Mouse (Mus musculus) heart, embryonic 10.5 days (tissue): ENCODE measurements around the gene Ipp. TPM values are rescaled to one million over a fixed set of nuclear protein-coding genes. Genes with fewer than 3 reads are reported as not detected.

Experiments
- DNase-seq: peaks from one replicate; pipeline ENCODE4 v3.0.0-alpha.2; 2017; ENCODE audit warnings: low spot score
- H3K27ac ChIP-seq: fragments of 300-500 bp; sonication (generic); 2 replicates; pipeline ENCODE4 v1.5.1; 2016; ENCODE audit warnings: mild to moderate bottlenecking
- H3K27me3 ChIP-seq: fragments of 300-500 bp; sonication (generic); 2 replicates; pipeline ENCODE4 v1.6.1; 2016; ENCODE audit warnings: mild to moderate bottlenecking; ENCODE audit not compliant: poor library complexity, insufficient read depth, severe bottlenecking
- H3K36me3 ChIP-seq: fragments of 300-500 bp; sonication (generic); 2 replicates; pipeline ENCODE4 v1.6.1; 2016; ENCODE audit warnings: mild to moderate bottlenecking, moderate library complexity
- H3K4me1 ChIP-seq: fragments of 300-500 bp; sonication (generic); 2 replicates; pipeline ENCODE4 v1.6.1; 2016; ENCODE audit warnings: mild to moderate bottlenecking
- H3K4me3 ChIP-seq: fragments of 300-500 bp; sonication (generic); 2 replicates; pipeline ENCODE4 v1.5.1; 2016; ENCODE audit warnings: mild to moderate bottlenecking, moderate library complexity
- H3K9me3 ChIP-seq: fragments of 300-500 bp; sonication (generic); 2 replicates; pipeline ENCODE4 v1.6.1; 2016; ENCODE audit warnings: mild to moderate bottlenecking, moderate library complexity
- WGBS: fragments of 180-500 bp; shearing (Covaris S2); methylation state at CpG from one replicate; pipeline ENCODE4 v1.1.7; 2016; 5-methylcytosine and 5-hydroxymethylcytosine counted together
- polyA plus RNA-seq: library from polyadenylated mRNA; unstranded; fragments of >200 nt; fragmentation: Nextera tagmentation; extraction: Ambion mirVana; gene quantifications from 2 replicates; pipeline ENCODE4 v1.2.1, GENCODE M21; 2016

Ipp gene
- polyA plus RNA-seq, 1 experiment from 2014 or later, result 13.8 TPM

DNA sequence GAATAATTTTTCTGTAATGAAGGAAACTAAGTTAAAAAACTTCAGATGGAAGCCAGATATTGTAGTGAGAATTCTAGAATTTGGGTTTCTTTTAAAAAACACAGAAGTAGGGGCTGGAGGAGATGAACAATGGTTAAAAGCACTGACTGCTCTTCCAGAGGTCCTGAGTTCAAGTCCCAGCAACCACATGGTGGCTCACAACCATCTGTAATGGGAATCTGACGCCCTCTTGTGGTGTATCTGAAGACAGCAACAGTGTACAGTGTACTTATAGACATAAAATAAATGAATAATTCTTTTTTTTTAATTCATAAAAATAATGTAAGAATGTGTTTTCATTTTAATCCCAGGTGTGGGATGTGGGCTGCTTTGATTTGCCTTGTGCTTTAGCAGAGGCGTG lies 23.8 kb downstream of the Ipp start:
- DNase-seq, result no peak
- Histone ChIP-seq H3K36me3 (peaks cover 23% of the 10 kb centered on the region), H3K4me3 (no peak overlapping the region), H3K4me1 (no peaks in the 10 kb centered on the region), H3K27ac (no peak overlapping the region), H3K27me3 (no peaks in the 10 kb centered on the region), H3K9me3 (no peaks in the 10 kb centered on the region)
- WGBS, result 64% methylated on average over 2 of the region's 2 CpGs

DNA sequence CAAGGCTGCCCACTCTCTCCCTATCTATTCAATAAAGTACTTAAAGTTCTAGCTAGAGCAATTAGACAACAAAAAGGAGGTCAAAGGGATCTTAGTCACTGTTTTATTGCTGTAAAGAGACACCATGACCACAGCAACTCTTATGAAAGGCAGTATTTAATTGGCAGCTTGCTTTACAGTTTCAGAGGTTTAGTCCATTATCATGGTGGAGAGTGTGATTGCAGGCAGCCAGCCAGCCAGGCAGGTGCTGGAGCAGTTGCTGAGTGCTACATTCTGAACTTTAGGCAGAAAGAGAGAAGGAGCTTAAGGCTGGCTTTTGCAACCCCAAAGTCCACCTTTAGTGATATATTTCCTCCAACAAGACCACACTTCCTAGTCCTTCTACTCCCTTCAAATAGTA lies 29.0 kb downstream of the Ipp start:
- H3K4me3 ChIP-seq, result no peak overlapping the region
- no peaks in the 10 kb centered on the region for H3K4me1 ChIP-seq
- no peak overlapping the region for H3K27ac ChIP-seq
- H3K36me3 ChIP-seq, result peaks cover 17% of the 10 kb centered on the region
- H3K9me3 ChIP-seq, result no peaks in the 10 kb centered on the region
- no peak for DNase-seq
- no peaks in the 10 kb centered on the region for H3K27me3 ChIP-seq

DNA sequence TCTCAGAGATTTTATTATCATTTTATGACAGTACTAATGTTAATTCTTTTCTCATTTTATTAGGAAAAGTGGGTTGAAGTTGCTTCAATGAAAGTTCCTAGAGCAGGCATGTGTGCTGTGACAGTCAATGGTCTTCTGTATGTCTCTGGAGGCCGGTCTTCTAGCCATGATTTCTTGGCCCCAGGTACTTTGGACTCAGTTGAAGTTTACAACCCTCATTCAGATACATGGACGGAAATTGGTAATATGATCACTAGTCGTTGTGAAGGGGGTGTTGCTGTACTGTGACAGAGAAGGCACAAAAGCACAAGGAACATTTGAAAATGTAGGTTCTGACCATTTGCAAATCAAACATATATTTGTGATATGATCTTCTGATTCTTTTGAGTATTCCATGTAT lies 30.4 kb downstream of the Ipp start:
- Histone ChIP-seq H3K4me3 (no peak overlapping the region), H3K36me3 (peaks cover 16% of the 10 kb centered on the region), H3K27ac (no peak overlapping the region), H3K9me3 (no peaks in the 10 kb centered on the region), H3K27me3 (no peaks in the 10 kb centered on the region), H3K4me1 (no peaks in the 10 kb centered on the region)
- WGBS, result 87% methylated on average over 3 of the region's 3 CpGs
- no peak for DNase-seq

DNA sequence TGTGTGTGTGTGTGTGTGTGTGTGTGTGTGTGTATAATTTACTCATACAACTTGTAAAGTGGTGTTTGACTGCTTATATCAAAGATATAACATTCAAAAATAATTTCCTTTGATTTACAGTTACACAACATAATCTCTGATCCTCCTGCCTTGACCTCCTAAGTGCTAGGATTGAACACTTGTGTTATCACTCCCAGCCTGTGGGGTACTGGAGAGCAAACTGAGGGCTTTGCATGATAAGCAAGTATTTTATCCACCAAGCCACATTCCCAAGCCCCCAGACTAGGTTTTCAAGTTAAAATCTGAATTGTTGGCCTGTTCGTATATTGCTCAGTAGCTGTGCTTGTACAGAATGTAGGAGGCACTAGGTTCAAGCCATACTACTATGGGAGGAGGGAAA lies 43.1 kb downstream of the Ipp start:
- Histone ChIP-seq H3K4me3 (no peak overlapping the region), H3K27me3 (no peaks in the 10 kb centered on the region), H3K27ac (no peak overlapping the region), H3K9me3 (no peaks in the 10 kb centered on the region), H3K4me1 (no peaks in the 10 kb centered on the region), H3K36me3 (peaks cover 18% of the 10 kb centered on the region)
- no peak for DNase-seq
- WGBS, result 42% methylated on average over 1 of the region's 1 CpGs

DNA sequence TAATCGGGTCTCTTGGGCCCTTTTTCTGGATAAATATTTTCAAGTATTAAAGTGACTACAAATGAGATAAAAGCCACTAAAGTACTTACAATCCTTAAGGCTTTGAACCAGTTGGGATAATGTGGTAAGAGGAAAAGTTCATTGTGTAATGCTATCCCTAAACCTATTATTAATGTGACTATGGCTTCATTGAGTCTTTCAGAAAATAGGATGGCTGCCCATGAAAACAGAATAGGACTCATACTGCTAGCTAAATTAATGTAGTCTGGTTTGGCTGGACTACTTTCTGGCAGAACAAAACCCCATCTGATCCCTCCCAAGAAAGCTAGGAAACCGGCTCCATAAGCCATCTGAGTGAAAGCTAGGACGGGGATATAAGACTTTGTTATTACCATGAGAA lies 45.7 kb downstream of the Ipp start:
- Histone ChIP-seq H3K36me3 (peaks cover 18% of the 10 kb centered on the region), H3K9me3 (no peaks in the 10 kb centered on the region), H3K27ac (no peak overlapping the region), H3K4me3 (no peak overlapping the region), H3K27me3 (no peaks in the 10 kb centered on the region), H3K4me1 (no peaks in the 10 kb centered on the region)
- DNase-seq, result no peak
- 90% methylated on average over 3 of the region's 3 CpGs for WGBS

- peaks cover 19% of the 10 kb centered on the region for H3K36me3 ChIP-seq
- no peaks in the 10 kb centered on the region for H3K9me3 ChIP-seq
- 4% methylated on average over 23 of the region's 23 CpGs for WGBS
These were observed 48.3 kb downstream of the Ipp start, which contains the start of gene Tmem69 for GRCm38 (mm10) chr4:116555413-116556300. Gene Tmem69 (minus strand): TSS chr4:116555936.

DNA sequence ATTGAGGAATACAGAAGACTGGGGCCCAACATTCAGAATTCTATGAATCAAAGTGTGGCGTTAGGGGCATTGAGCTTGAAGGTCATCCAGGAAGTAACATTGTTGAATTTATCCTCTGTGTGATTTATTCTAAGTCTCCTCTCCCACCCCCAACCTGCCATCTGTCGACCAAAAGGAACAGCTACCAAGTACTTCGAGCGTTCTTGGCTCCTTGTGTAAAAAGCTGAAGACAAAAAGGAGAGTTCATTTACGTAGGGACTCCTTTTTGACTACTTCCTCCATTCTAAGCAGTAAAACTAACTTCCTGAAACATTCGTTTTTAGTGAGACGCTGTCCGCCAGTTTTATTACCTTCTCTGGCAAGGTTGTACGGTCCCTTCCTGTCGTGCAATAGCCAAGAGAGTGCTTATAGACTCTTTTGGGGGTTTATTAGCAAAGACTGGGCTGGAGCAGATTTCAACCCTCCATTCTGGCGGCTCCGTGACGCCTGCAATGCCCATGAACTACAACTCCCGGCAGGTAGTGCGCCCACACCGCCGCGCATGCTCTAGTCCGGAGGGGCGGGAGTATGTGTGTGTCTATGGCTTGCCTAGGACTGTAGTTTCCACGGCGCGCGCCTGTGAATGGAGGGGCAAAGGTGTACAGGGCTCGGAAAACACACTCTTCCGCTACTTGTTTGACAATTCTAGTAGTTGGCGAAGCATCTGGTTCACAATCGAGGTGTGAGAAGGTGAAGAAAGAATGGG lies 49.4 kb downstream of the Ipp start:
- Histone ChIP-seq H3K36me3 (peaks cover 25% of the 10 kb centered on the region), H3K4me1 (peaks cover 9% of the 10 kb centered on the region; the same call in 1 of the 2 replicates), H3K27me3 (no peaks in the 10 kb centered on the region), H3K4me3 (peak overlapping the region; percentile 87), H3K27ac (peak overlapping the region; percentile 95), H3K9me3 (no peaks in the 10 kb centered on the region)
- peak; percentile 97 for DNase-seq
- WGBS, result under 1% methylated on average over 28 of the region's 28 CpGs

More at GRCm38 (mm10) chr4:116555413-116556300, 48.3 kb downstream of the Ipp start, which contains the start of gene Tmem69:
- peak within 1 kb of the TSS; percentile 95 for H3K27ac ChIP-seq
- no peaks in the 10 kb centered on the region for H3K27me3 ChIP-seq
- peak within 1 kb of the TSS; percentile 87 for H3K4me3 ChIP-seq
- DNase-seq, result peak; percentile 88
- peaks cover 9% of the 10 kb centered on the region; the same call in 1 of the 2 replicates for H3K4me1 ChIP-seq

GRCm38 (mm10) chr4:116557306-116558121 lies 50.2 kb downstream of the Ipp start, which contains the start of gene Gpbp1l1:
Gene Gpbp1l1 (plus strand): TSS chr4:116557658.
- Histone ChIP-seq H3K36me3 (peaks cover 24% of the 10 kb centered on the region), H3K27me3 (no peaks in the 10 kb centered on the region), H3K27ac (peak within 1 kb of the TSS; percentile 95), H3K4me1 (peaks cover 9% of the 10 kb centered on the region; the same call in 1 of the 2 replicates), H3K4me3 (peak within 1 kb of the TSS; percentile 87), H3K9me3 (no peaks in the 10 kb centered on the region)
- under 1% methylated on average over 78 of the region's 78 CpGs for whole genome bisulfite sequencing
- DNase-seq, result peak; percentile 99

GRCm38 (mm10) chr4:116558151-116558882 lies 51.0 kb downstream of the Ipp start:
- DNase-seq, result no peak
- Histone ChIP-seq H3K4me1 (peaks cover 9% of the 10 kb centered on the region; the same call in 1 of the 2 replicates), H3K4me3 (peak overlapping the region; percentile 87), H3K27me3 (no peaks in the 10 kb centered on the region), H3K27ac (peak overlapping the region; percentile 95), H3K9me3 (no peaks in the 10 kb centered on the region), H3K36me3 (peaks cover 16% of the 10 kb centered on the region)
- WGBS, result 3% methylated on average over 15 of the region's 15 CpGs
